Mouse (Mus musculus): Measurements from ENCODE around the gene Slc43a3.

GRCm38 (mm10) chr2:84935065-84935464 is 1.3 kb upstream of the Slc43a3 start:
- no peak for TF ChIP-seq MYOG (IDR thresholded peaks at IDR 0.05; ENCODE audit: control insufficient read depth in 1 of 3, insufficient read depth in 1 of 3, insufficient read length in 2 of 3, low read depth in 2 of 3)
- TF ChIP-seq MAX (IDR thresholded peaks at IDR 0.05; ENCODE audit: low read depth): no peak
- no peak for TF ChIP-seq POLR2A (IDR thresholded peaks at IDR 0.05; ENCODE audit: insufficient read length, low read depth)
